Mouse (Mus musculus): ENCODE results near the gene Anapc7.

DNA sequence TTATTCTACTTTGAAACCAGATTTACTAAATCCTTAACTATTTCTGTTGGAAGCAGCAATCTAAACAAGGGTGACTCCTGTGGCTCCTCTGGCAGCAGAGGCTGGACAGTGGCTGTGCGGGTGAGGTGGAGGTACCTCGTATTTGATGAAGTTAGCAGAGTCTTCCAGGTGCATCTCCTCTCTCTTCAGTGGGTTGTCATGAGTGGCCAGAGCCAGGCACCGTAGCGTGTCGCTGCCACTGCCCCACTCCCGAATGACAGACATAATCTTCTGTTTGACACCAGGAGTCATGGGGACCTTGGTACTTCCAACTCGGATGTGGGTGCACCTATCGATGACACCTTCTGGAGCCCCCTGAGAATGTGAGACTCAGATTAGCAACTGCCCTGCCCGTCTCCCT, 39.9 kb downstream of the Anapc7 start:
- TF ChIP-seq POLR2A (IDR thresholded peaks at IDR 0.05; ENCODE audit: insufficient read depth, low read length) (no peak), CTCF (IDR thresholded peaks at IDR 0.05; ENCODE audit: low read depth, low read length) (no peak)
